Mouse (Mus musculus) forebrain, embryonic 15.5 days (tissue): ENCODE data around the gene Slc25a10. TPM values are rescaled to one million over a fixed set of nuclear protein-coding genes. Genes with fewer than 3 reads are reported as not detected.

Experiments used
- ATAC-seq: fragments of 200-750 bp; cut with Nextera tagmentation; replicated peaks from 2 replicates; pipeline ENCODE4 v1.8.0; 2017; ENCODE audit warnings: mild to moderate bottlenecking, moderate TSS enrichment, moderate library complexity
- H3K27ac ChIP-seq: fragments of 300-500 bp; sonication (generic); replicated peaks from 2 replicates; pipeline ENCODE4 v1.5.1; 2015; ENCODE audit warnings: mild to moderate bottlenecking, inconsistent platforms
- H3K27me3 ChIP-seq: fragments of 300-500 bp; sonication (generic); 2 replicates; pipeline ENCODE4 v1.6.1; 2015; ENCODE audit warnings: inconsistent platforms
- H3K36me3 ChIP-seq: fragments of 300-500 bp; sonication (generic); 2 replicates; pipeline ENCODE4 v1.6.1; 2015; ENCODE audit warnings: mild to moderate bottlenecking, inconsistent platforms
- H3K4me1 ChIP-seq: fragments of 300-500 bp; sonication (generic); 2 replicates; pipeline ENCODE4 v1.6.1; 2015; ENCODE audit warnings: inconsistent platforms
- H3K4me2 ChIP-seq: fragments of 300-500 bp; sonication (generic); replicated peaks from 2 replicates; pipeline ENCODE4 v1.6.1; 2015; ENCODE audit warnings: mild to moderate bottlenecking, inconsistent platforms
- H3K4me3 ChIP-seq: fragments of 300-500 bp; sonication (generic); 2 replicates; pipeline ENCODE4 v1.5.1; 2015; ENCODE audit warnings: mild to moderate bottlenecking, inconsistent platforms
- H3K9ac ChIP-seq: fragments of 300-500 bp; sonication (generic); replicated peaks from 2 replicates; pipeline ENCODE4 v1.6.1; 2015; ENCODE audit warnings: mild to moderate bottlenecking, inconsistent platforms
- H3K9me3 ChIP-seq: fragments of 300-500 bp; sonication (generic); 2 replicates; pipeline ENCODE4 v1.6.1; 2016; ENCODE audit warnings: inconsistent platforms
- whole genome bisulfite sequencing: fragments of 180-500 bp; shearing (Covaris S2); methylation state at CpG from one replicate; pipeline ENCODE4 v1.1.7; 2015; ENCODE audit warnings: mixed read lengths; 5-methylcytosine and 5-hydroxymethylcytosine counted together
- polyA plus RNA-seq: library from polyadenylated mRNA; unstranded; fragments of >200 nt; fragmentation: Nextera tagmentation; extraction: Ambion mirVana; gene quantifications from 2 replicates; pipeline ENCODE4 v1.2.1, GENCODE M21; 2015

Gene Slc25a10
- polyA plus RNA-seq, 1 experiment from 2014 or later: 27.0 TPM

GRCm38 (mm10) chr11:120457772-120458751 lies 33.6 kb upstream of the Slc25a10 start, which contains the start of the genes Oxld1 and Ccdc137:
Gene Oxld1, minus strand, starts transcription at chr11:120458068.
Gene Ccdc137, plus strand, starts transcription at chr11:120458115.
- WGBS: 5% methylated on average over 62 of the region's 62 CpGs
- peak within 1 kb of the TSS; percentile 75 for H3K27ac ChIP-seq
- ATAC-seq: peak; percentile 93

DNA sequence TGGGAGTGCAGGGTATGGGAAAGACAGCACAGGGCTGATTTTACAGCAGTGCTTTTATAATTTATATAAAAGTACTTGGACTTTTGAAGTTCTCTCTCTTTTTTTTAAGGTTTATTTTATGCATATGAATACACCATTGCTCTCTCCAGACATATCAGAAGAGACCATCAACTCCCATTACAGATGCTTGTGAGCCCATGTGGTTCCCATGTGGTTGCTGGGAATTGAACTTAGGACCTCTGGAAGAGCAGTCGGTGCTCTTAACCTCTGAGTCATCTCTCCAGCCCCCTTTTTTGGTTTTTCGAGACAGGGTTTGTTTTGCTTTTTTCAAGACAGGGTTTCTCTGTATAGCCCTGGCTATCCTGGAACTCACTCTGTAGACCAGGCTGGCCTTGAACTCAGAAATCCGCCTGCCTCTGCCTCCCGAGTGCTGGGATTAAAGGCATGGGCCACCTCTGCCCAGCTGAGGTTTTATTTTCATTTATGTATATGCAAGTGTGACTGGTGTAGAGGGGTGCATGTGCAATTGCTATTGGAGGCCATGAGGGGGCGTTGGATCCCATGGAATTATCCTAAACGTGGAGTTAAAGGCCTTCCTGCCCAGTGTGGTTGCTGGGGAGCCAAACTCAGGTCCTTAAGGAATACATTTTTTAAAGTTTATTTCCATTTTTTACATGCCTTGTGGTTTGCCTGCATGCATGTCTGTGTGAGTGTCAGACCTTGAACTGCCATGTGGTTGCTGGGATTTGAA lies 32.6 kb upstream of the Slc25a10 start:
- Histone ChIP-seq H3K27ac (no peak overlapping the region), H3K4me1 (peaks cover 18% of the 10 kb centered on the region), H3K4me2 (peak overlapping the region; percentile 83), H3K27me3 (no peaks in the 10 kb centered on the region), H3K36me3 (peaks cover 40% of the 10 kb centered on the region), H3K9ac (peak overlapping the region; percentile 95), H3K9me3 (no peaks in the 10 kb centered on the region), H3K4me3 (peak overlapping the region; percentile 88)
- ATAC-seq: no peak
- WGBS: 70% methylated on average over 6 of the region's 6 CpGs

More at GRCm38 (mm10) chr11:120457772-120458751, 33.6 kb upstream of the Slc25a10 start, which contains the start of the genes Oxld1 and Ccdc137:
- peak within 1 kb of the TSS; percentile 83 for H3K4me2 ChIP-seq
- peaks cover 31% of the 10 kb centered on the region for H3K36me3 ChIP-seq
- H3K4me3 ChIP-seq: peak within 1 kb of the TSS; percentile 88
- H3K4me1 ChIP-seq: peaks cover 18% of the 10 kb centered on the region
- H3K9me3 ChIP-seq: no peaks in the 10 kb centered on the region
- no peaks in the 10 kb centered on the region for H3K27me3 ChIP-seq
- H3K9ac ChIP-seq: peak within 1 kb of the TSS; percentile 95

DNA sequence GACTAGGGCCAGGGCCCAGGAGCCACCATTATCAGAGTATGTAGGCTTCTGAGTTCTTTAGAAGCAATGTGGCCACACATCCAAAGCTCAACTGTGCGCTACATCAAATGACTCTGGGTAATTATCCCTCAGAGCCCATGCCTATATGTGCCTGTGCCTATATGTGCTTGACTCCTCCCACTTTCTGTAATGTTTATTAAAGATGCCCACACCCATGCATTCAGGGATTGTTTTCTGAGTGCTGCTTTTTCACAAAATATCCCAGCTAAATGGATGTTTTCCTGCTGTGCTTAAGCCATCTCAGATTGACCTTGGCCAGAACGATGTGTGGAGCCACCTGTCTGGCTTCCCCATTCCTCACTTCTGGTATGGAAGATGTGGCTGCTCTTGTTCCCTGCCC lies 28.1 kb upstream of the Slc25a10 start:
- Histone ChIP-seq H3K36me3 (peaks cover 44% of the 10 kb centered on the region), H3K4me1 (peaks cover 30% of the 10 kb centered on the region), H3K27me3 (no peaks in the 10 kb centered on the region), H3K9me3 (no peaks in the 10 kb centered on the region), H3K27ac (no peak overlapping the region), H3K4me2 (no peak overlapping the region), H3K4me3 (no peak overlapping the region), H3K9ac (no peak overlapping the region)
- ATAC-seq: no peak
- 96% methylated on average over 2 of the region's 2 CpGs for WGBS

GRCm38 (mm10) chr11:120464365-120464764 lies 27.3 kb upstream of the Slc25a10 start:
- H3K27ac ChIP-seq: no peak overlapping the region
- 92% methylated on average over 5 of the region's 5 CpGs for WGBS
- no peak overlapping the region for H3K4me2 ChIP-seq
- H3K27me3 ChIP-seq: no peaks in the 10 kb centered on the region
- ATAC-seq: no peak
- no peak overlapping the region for H3K9ac ChIP-seq
- H3K36me3 ChIP-seq: peaks cover 46% of the 10 kb centered on the region
- no peak overlapping the region for H3K4me3 ChIP-seq
- peaks cover 29% of the 10 kb centered on the region for H3K4me1 ChIP-seq
- H3K9me3 ChIP-seq: no peaks in the 10 kb centered on the region

DNA sequence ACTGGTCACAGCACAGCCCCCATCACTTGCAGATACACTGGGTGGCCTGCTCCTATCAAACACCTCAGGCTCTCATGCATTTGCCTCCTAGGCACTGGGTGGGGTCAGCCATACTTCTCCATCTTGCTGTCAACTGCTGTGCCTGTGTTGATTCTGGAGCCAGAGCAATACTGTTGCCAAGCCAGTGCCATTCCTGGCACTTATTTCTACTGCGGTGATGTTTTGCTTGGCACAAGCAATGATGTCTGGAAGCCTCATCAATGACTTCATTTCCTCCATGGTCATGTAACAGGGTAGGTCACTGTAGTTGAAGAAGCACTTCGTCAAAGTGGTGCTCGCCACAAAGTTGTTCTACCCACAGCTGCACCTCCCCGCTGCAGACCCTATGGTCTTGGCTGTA lies 26.1 kb upstream of the Slc25a10 start:
- no peaks in the 10 kb centered on the region for H3K27me3 ChIP-seq
- WGBS: 95% methylated on average over 4 of the region's 4 CpGs
- H3K4me3 ChIP-seq: peak overlapping the region; percentile 96; the same call in 1 of the 2 replicates
- H3K9ac ChIP-seq: no peak overlapping the region
- peaks cover 49% of the 10 kb centered on the region for H3K36me3 ChIP-seq
- no peak overlapping the region for H3K27ac ChIP-seq
- peaks cover 29% of the 10 kb centered on the region for H3K4me1 ChIP-seq
- no peak for ATAC-seq
- H3K9me3 ChIP-seq: no peaks in the 10 kb centered on the region
- H3K4me2 ChIP-seq: no peak overlapping the region

GRCm38 (mm10) chr11:120467051-120467735 lies 24.4 kb upstream of the Slc25a10 start, which contains the start of gene Arl16:
Gene Arl16, minus strand, starts transcription at chr11:120467607.
- Histone ChIP-seq H3K4me3 (peak within 1 kb of the TSS; percentile 96), H3K36me3 (peaks cover 52% of the 10 kb centered on the region), H3K27me3 (no peaks in the 10 kb centered on the region), H3K27ac (peak within 1 kb of the TSS; percentile 89), H3K4me1 (peaks cover 29% of the 10 kb centered on the region), H3K9ac (peak within 1 kb of the TSS; percentile 95), H3K9me3 (no peaks in the 10 kb centered on the region), H3K4me2 (peak within 1 kb of the TSS; percentile 85)
- ATAC-seq: peak; percentile 100
- WGBS: under 1% methylated on average over 54 of the region's 54 CpGs

DNA sequence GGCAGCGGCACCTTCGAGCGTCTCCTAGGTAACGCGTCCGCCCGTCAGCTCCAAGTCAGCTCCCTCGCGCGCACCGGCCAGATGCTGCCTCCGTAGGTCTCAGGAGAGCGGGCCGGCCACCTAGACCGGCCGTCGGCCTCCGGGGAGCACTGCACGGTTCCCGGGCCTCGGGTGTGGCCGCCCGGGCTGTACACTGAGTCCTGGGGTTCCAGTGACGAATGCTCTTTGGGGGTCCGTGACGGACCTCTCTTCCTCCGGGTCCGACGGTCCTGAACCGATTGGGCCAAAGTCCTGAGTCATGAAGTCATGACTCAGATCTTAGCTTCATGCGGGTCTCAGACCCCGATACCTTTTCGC lies 23.9 kb upstream of the Slc25a10 start:
- Histone ChIP-seq H3K4me1 (peaks cover 29% of the 10 kb centered on the region), H3K27ac (0 out of 2 replicates have a peak overlapping the region, but pooled peaks have one; percentile 37), H3K9ac (peak overlapping the region; percentile 92), H3K27me3 (no peaks in the 10 kb centered on the region), H3K36me3 (peaks cover 52% of the 10 kb centered on the region), H3K4me3 (peak overlapping the region; percentile 96), H3K9me3 (no peaks in the 10 kb centered on the region), H3K4me2 (peak overlapping the region; percentile 84)
- 1% methylated on average over 33 of the region's 33 CpGs for WGBS
- no peak for ATAC-seq

DNA sequence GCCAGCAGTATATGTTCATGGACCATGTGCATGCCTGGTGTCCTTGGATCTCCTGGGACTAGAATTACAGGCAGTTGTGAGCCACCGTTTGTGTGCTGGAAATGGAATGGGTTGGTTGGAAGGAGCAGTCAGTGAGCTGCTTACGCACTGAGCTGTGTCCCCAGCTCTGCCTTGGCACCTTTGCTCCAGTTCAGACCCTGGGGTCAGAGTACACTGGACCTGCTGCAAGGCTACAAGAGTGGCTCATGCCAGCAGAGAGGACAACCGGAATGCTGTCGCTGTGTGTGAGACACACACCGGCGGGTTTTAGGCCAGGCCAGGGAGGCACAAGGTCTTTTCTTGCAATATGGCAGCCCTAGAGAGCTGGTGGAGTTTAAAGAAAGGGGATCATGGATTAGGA lies 19.6 kb upstream of the Slc25a10 start:
- Histone ChIP-seq H3K9me3 (no peaks in the 10 kb centered on the region), H3K4me3 (no peak overlapping the region), H3K27ac (no peak overlapping the region), H3K4me1 (peaks cover 14% of the 10 kb centered on the region), H3K27me3 (no peaks in the 10 kb centered on the region), H3K9ac (no peak overlapping the region), H3K36me3 (peaks cover 77% of the 10 kb centered on the region), H3K4me2 (no peak overlapping the region)
- WGBS: 94% methylated on average over 6 of the region's 6 CpGs
- no peak for ATAC-seq

DNA sequence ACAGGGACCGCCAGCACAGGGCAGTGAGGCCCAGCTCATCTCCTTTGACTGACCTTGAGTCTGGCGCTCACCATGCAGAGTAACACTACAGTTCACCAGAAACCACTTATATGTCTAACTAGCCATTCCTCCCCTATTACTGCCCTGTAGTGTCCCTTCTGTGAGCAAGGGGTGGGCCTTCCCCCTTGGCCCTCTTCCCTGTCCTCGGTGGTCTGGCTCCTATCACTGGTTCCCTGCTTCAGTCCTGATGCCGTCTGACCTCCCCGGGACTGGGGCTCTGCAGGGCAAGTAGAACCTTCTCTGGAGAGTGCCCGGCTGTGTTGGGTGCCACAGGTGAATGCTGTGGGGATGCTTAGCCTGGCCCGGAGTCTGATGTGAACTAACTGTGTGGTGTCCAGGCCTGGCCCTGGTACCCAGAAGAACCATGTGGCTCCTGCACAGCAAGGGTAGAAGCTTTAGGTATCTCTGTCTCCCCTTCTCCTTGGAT lies 8.1 kb upstream of the Slc25a10 start:
- Histone ChIP-seq H3K27ac (peak overlapping the region; percentile 94), H3K27me3 (no peaks in the 10 kb centered on the region), H3K4me3 (no peak overlapping the region; the same call in 1 of the 2 replicates), H3K4me1 (peaks cover 20% of the 10 kb centered on the region), H3K9ac (no peak overlapping the region), H3K4me2 (peak overlapping the region; percentile 88; the same call in 1 of the 2 replicates), H3K9me3 (no peaks in the 10 kb centered on the region), H3K36me3 (peaks cover 64% of the 10 kb centered on the region)
- ATAC-seq: no peak; the same call in 1 of the 2 replicates
- 88% methylated on average over 7 of the region's 7 CpGs for WGBS

GRCm38 (mm10) chr11:120484265-120484981 lies 7.2 kb upstream of the Slc25a10 start, which contains the start of gene Mrpl12:
Gene Mrpl12, plus strand, starts transcription at chr11:120484613.
- under 1% methylated on average over 60 of the region's 60 CpGs for WGBS
- Histone ChIP-seq H3K27ac (peak within 1 kb of the TSS; percentile 94), H3K4me2 (peak within 1 kb of the TSS; percentile 88), H3K4me3 (peak within 1 kb of the TSS; percentile 96), H3K9me3 (no peaks in the 10 kb centered on the region), H3K4me1 (peaks cover 20% of the 10 kb centered on the region), H3K9ac (peak within 1 kb of the TSS; percentile 90), H3K27me3 (no peaks in the 10 kb centered on the region), H3K36me3 (peaks cover 57% of the 10 kb centered on the region)
- ATAC-seq: peak; percentile 97

GRCm38 (mm10) chr11:120485251-120485650 lies 6.4 kb upstream of the Slc25a10 start:
- H3K4me2 ChIP-seq: peak overlapping the region; percentile 88
- peaks cover 20% of the 10 kb centered on the region for H3K4me1 ChIP-seq
- peak overlapping the region; percentile 90 for H3K9ac ChIP-seq
- H3K4me3 ChIP-seq: peak overlapping the region; percentile 96
- peaks cover 49% of the 10 kb centered on the region for H3K36me3 ChIP-seq
- H3K27ac ChIP-seq: no peak overlapping the region; the same call in 1 of the 2 replicates
- WGBS: 10% methylated on average over 10 of the region's 10 CpGs
- no peaks in the 10 kb centered on the region for H3K27me3 ChIP-seq
- ATAC-seq: no peak
- H3K9me3 ChIP-seq: no peaks in the 10 kb centered on the region
